Mouse (Mus musculus) ES-E14 (cell line): ENCODE measurements around the gene Retsat. TPM values are rescaled to one million over a fixed set of nuclear protein-coding genes. Genes with fewer than 3 reads are reported as not detected.

Experiments used
- DNase-seq: peaks from one replicate; pipeline ENCODE4 v3.0.0-alpha.2; 2013; ENCODE audit warnings: low read depth, low spot score
- H3K27ac ChIP-seq: 2 replicates; pipeline ENCODE4 v1.5.1; 2012; ENCODE audit warnings: low read depth, mild to moderate bottlenecking, low read length, moderate library complexity, mixed read lengths; ENCODE audit not compliant: poor library complexity, insufficient read depth, severe bottlenecking
- H3K36me3 ChIP-seq: 2 replicates; pipeline ENCODE4 v1.6.1; 2012; ENCODE audit warnings: mild to moderate bottlenecking, low read length, moderate library complexity, mixed read lengths; ENCODE audit not compliant: control insufficient read depth, poor library complexity, insufficient read depth, severe bottlenecking
- H3K4me1 ChIP-seq, 2 experiments: fragments of 150-350 bp in 1 of 2; sonication (generic) in 1 of 2; 2 replicates each; pipeline ENCODE4 v1.6.1; 2012; ENCODE audit warnings: low read length in 2 of 2, mild to moderate bottlenecking in 1 of 2, mixed read lengths in 1 of 2; ENCODE audit not compliant: control insufficient read depth in 2 of 2, insufficient read depth in 2 of 2, poor library complexity in 1 of 2
- H3K4me3 ChIP-seq, 2 experiments: fragments of 150-350 bp in 1 of 2; sonication (generic) in 1 of 2; 2 replicates each; pipeline ENCODE4 v1.5.1; 2012; ENCODE audit warnings: low read length in 2 of 2, low read depth in 1 of 2, mild to moderate bottlenecking in 1 of 2, mixed read lengths in 1 of 2; ENCODE audit not compliant: insufficient read depth in 1 of 2, poor library complexity in 1 of 2, severe bottlenecking in 1 of 2
- H3K9ac ChIP-seq: 2 replicates; pipeline ENCODE4 v1.6.1; 2012; ENCODE audit warnings: low read depth, mild to moderate bottlenecking, low read length, mixed read lengths; ENCODE audit not compliant: poor library complexity, insufficient read depth, severe bottlenecking
- H3K9me3 ChIP-seq: fragments of 150-350 bp; sonication (generic); 2 replicates; pipeline ENCODE4 v1.6.1; 2012; ENCODE audit warnings: low read depth, mild to moderate bottlenecking, low read length; ENCODE audit not compliant: control insufficient read depth, insufficient read depth
- CHD2 ChIP-seq: IDR thresholded peaks from 2 replicates; pipeline ENCODE4 v1.6.1; 2014; ENCODE audit warnings: mild to moderate bottlenecking, low read depth, low read length, inconsistent platforms
- HCFC1 ChIP-seq: IDR thresholded peaks from 2 replicates; pipeline ENCODE4 v1.6.1; 2012; ENCODE audit warnings: low read length, inconsistent platforms, borderline replicate concordance; ENCODE audit not compliant: insufficient read depth
- MAFK ChIP-seq: IDR thresholded peaks from 2 replicates; pipeline ENCODE4 v1.6.1; 2014; ENCODE audit warnings: mild to moderate bottlenecking, low read depth, low read length, inconsistent platforms; ENCODE audit not compliant: insufficient read depth
- ZC3H11A ChIP-seq: IDR thresholded peaks from 2 replicates; pipeline ENCODE4 v1.6.1; 2012; ENCODE audit warnings: low read depth, mild to moderate bottlenecking, inconsistent platforms, low read length, borderline replicate concordance
- ZNF384 ChIP-seq: IDR thresholded peaks from 2 replicates; pipeline ENCODE4 v1.6.1; 2012; ENCODE audit warnings: low read depth, low read length, inconsistent platforms
- in situ Hi-C, 2 experiments: fragments of 600-800 bp; cut with MboI; formaldehyde crosslinking; loops; one replicate each; pipeline ENCODE4 v1.15.1; 2025; ENCODE audit warnings: low sequenced_read_pairs in 2 of 2, inconsistent platforms in 1 of 2; ENCODE audit not compliant: unreplicated experiment in 2 of 2
- total RNA-seq: library from RNA; depleted of rRNA; stranded (reverse); fragments of 300-350 nt; gene quantifications from 2 replicates; pipeline ENCODE4 v1.2.3, GENCODE M21; 2012

The Retsat gene
- total RNA-seq, 1 experiment, result 20.2 TPM

GRCm38 (mm10) chr6:72631700-72632099, 33.4 kb downstream of the Retsat start:
- TF ChIP-seq CHD2 (no peak), ZC3H11A (no peak), MAFK (no peak), HCFC1 (no peak), ZNF384 (no peak)
- H3K36me3 ChIP-seq, result peaks cover 18% of the 10 kb centered on the region; the same call in 1 of the 2 replicates

GRCm38 (mm10) chr6:72634311-72634710, 36.0 kb downstream of the Retsat start:
- peaks cover 12% of the 10 kb centered on the region; the same call in 1 of the 2 replicates for H3K36me3 ChIP-seq
- in situ Hi-C loops, result no loop called here
- no peaks in the 10 kb centered on the region for H3K9me3 ChIP-seq
- H3K4me1 ChIP-seq, result peaks cover 0 to 3% of the 10 kb centered on the region in 2 experiments; a peak in 2 of 4 replicates
- no peak overlapping the region for H3K9ac ChIP-seq
- no peak overlapping the region for H3K27ac ChIP-seq
- H3K4me3 ChIP-seq, result no peak overlapping the region
- TF ChIP-seq HCFC1 (no peak), CHD2 (no peak), MAFK (no peak), ZNF384 (no peak), ZC3H11A (no peak)
- DNase-seq, result no peak

More at GRCm38 (mm10) chr6:72631700-72632099, 33.4 kb downstream of the Retsat start:
- no peak overlapping the region for H3K4me3 ChIP-seq
- peaks cover 0 to 3% of the 10 kb centered on the region in 2 experiments; a peak in 2 of 4 replicates for H3K4me1 ChIP-seq
- H3K9ac ChIP-seq, result no peak overlapping the region
- H3K9me3 ChIP-seq, result no peaks in the 10 kb centered on the region
- in situ Hi-C loops, result no loop called here
- DNase-seq, result no peak
- no peak overlapping the region for H3K27ac ChIP-seq

GRCm38 (mm10) chr6:72635760-72636431, 37.6 kb downstream of the Retsat start:
- TF ChIP-seq ZC3H11A (peak; percentile 39), ZNF384 (no peak), CHD2 (no peak)

GRCm38 (mm10) chr6:72636940-72637339, 38.7 kb downstream of the Retsat start:
- H3K36me3 ChIP-seq, result peaks cover 2% of the 10 kb centered on the region; the same call in 1 of the 2 replicates
- H3K4me1 ChIP-seq, result peaks cover 2 to 3% of the 10 kb centered on the region in 2 experiments; a peak in 3 of 4 replicates
- DNase-seq, result no peak
- H3K9me3 ChIP-seq, result no peaks in the 10 kb centered on the region
- in situ Hi-C loops, result no loop called here
- H3K27ac ChIP-seq, result no peak overlapping the region
- no peak overlapping the region for H3K9ac ChIP-seq
- H3K4me3 ChIP-seq, result no peak overlapping the region
- no peak for TF ChIP-seq CHD2
- no peak for TF ChIP-seq ZNF384
- TF ChIP-seq MAFK, result no peak
- no peak for TF ChIP-seq HCFC1
- TF ChIP-seq ZC3H11A, result no peak

More at GRCm38 (mm10) chr6:72635760-72636431, 37.6 kb downstream of the Retsat start:
- no peak overlapping the region for H3K9ac ChIP-seq
- DNase-seq, result no peak
- peaks cover 8% of the 10 kb centered on the region; the same call in 1 of the 2 replicates for H3K36me3 ChIP-seq
- no peak overlapping the region for H3K4me3 ChIP-seq
- no peak overlapping the region for H3K27ac ChIP-seq
- H3K4me1 ChIP-seq, result peaks cover 0 to 3% of the 10 kb centered on the region in 2 experiments; a peak in 2 of 4 replicates
- H3K9me3 ChIP-seq, result no peaks in the 10 kb centered on the region
- in situ Hi-C loops, result no loop called here
